Mouse (Mus musculus): ENCODE measurements around the gene Napsa. TPM values are rescaled to one million over a fixed set of nuclear protein-coding genes. Genes with fewer than 3 reads are reported as not detected.
A peak's percentile ranks its signal among the peaks of the same experiment; 100 is the strongest.

Napsa gene
- total RNA-seq, 1 experiment from 2014 or later: 55.1 TPM

- peak; percentile 18 to 59 for ATAC-seq (replicated peaks in 1 of 2; ENCODE audit: insufficient read depth in 1 of 2, low FRiP score in 2 of 2, low TSS enrichment in 1 of 2, low read depth in 1 of 2, poor library complexity in 2 of 2, severe bottlenecking in 2 of 2)
Measured at GRCm38 (mm10) chr7:44553196-44553764, 18.9 kb upstream of the Napsa start.

DNA sequence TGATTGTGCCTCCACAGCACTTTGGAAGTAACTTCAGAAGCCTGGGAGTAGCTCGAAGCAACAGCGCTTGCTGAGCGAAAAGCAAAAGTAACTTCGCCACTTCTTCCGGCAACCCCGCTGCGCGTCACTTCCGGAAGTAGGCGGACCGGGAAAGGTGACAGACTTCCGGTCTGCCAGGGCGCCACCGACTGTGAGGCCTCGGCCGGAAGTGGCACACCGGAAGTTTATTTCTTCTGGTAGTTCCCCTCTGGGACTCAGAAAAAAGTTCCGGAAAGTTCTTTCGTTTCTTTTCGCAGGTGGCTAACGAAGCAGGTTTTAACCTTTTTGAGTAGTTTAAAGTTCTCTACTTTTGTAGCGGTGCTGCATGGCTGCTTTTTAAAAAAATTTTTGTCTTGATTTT, 18.4 kb upstream of the Napsa start, which contains the start of gene Nr1h2:
Gene Nr1h2, minus strand, starts transcription at position 126 of the 400 bp plus-strand sequence.
- peak; percentile 73 to 77 for ATAC-seq (replicated peaks in 1 of 2; ENCODE audit: insufficient read depth in 1 of 2, low FRiP score in 2 of 2, low TSS enrichment in 1 of 2, low read depth in 1 of 2, poor library complexity in 2 of 2, severe bottlenecking in 2 of 2)

- no peak for ATAC-seq (replicated peaks in 1 of 2; ENCODE audit: insufficient read depth in 1 of 2, low FRiP score in 2 of 2, low TSS enrichment in 1 of 2, low read depth in 1 of 2, poor library complexity in 2 of 2, severe bottlenecking in 2 of 2)
Measured at GRCm38 (mm10) chr7:44557629-44558028, 14.6 kb upstream of the Napsa start.

DNA sequence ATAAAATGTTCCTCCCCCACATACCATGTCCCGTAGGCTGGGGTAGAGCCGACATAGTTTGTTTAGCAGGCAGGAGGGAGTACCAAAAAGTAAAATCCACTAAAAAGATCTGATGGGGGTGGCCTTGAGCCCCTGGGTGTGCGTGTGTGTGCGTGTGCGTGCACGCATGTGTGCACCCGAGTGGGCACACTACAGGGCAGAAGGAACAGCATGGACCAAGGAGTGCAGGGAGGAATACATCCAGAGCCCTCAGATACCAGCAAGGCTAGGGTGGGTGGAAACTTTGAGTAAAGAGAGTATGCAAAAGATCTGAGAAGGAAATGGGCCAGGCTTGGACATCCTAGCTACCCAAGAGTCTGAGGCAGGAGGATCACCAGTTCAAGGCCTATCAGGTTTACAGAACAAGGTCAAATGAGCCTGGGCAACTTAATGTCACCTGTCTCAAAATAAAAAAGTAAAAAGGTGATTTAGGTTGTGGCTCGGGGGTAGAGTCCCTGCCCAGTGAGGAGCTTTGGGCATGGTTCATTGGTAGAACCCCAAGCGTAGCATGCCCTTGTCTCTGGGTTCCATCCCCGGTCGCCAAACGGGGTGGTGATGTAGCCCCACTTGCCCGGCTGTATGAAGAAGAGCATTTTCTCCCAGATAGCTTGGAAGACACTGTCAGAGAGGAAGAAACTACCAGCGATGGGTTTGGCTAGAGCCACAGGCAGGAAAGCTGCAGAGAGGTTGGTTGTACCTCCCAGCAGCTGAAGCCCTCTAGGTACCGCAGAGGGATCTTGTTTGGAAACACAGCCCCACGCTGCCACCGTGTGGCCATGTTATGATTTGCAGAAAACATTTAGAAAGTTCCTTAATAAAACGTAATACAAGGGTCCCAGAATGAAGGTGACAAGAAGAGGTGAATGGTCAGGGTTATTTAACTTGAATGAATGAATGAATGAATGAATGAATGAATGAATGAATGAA, 11.5 kb upstream of the Napsa start:
- ATAC-seq (replicated peaks in 1 of 2; ENCODE audit: insufficient read depth in 1 of 2, low FRiP score in 2 of 2, low TSS enrichment in 1 of 2, low read depth in 1 of 2, poor library complexity in 2 of 2, severe bottlenecking in 2 of 2): peak; percentile 76 to 79; a peak in 3 of 4 replicates

- ATAC-seq (replicated peaks in 1 of 2; ENCODE audit: insufficient read depth in 1 of 2, low FRiP score in 2 of 2, low TSS enrichment in 1 of 2, low read depth in 1 of 2, poor library complexity in 2 of 2, severe bottlenecking in 2 of 2): no peak
Measured at GRCm38 (mm10) chr7:44563284-44563683, 8.9 kb upstream of the Napsa start.

DNA sequence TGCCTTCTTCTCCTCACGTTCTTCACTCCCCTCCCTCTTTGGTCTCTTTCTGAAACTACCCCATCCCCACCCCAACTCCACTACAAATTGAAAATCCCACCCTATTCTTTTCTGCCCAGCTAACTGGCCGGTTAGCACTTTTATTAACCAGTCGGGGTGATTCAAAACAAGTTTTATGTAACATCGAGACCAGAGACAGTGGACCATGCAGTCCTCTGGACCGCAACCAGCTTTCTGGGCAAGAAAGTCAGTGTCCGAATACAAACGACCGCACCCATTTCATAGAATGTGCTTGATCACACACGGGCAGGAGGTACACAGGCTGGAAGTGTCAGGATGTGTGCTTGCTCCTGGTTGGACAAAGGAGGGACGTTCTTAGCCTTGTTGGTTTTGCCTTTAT, 7.7 kb upstream of the Napsa start:
- no peak for ATAC-seq (replicated peaks in 1 of 2; ENCODE audit: insufficient read depth in 1 of 2, low FRiP score in 2 of 2, low TSS enrichment in 1 of 2, low read depth in 1 of 2, poor library complexity in 2 of 2, severe bottlenecking in 2 of 2)

DNA sequence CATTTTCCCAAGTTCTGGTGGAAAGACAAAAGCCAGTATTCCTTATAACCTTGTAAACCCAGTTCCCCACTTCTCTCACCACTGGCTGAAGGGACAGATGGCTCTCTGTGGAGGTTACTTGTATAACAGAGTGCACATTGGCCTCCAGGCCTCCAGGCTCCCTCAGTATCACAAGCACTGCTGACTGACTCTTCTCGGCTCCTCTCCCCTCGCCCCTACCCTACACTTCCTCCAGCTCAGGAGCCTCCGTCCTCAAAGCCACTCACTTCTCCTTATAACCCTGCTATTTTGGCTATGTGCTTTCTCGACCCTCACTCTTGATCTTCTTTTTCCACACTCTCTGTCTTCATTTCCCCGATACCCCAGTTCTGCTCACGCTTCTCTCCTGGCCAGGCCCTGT, 6.8 kb upstream of the Napsa start:
- ATAC-seq (replicated peaks in 1 of 2; ENCODE audit: insufficient read depth in 1 of 2, low FRiP score in 2 of 2, low TSS enrichment in 1 of 2, low read depth in 1 of 2, poor library complexity in 2 of 2, severe bottlenecking in 2 of 2): peak in 1 of 2 experiments; percentile 47; a peak in 1 of 4 replicates

- ATAC-seq (replicated peaks in 1 of 2; ENCODE audit: insufficient read depth in 1 of 2, low FRiP score in 2 of 2, low TSS enrichment in 1 of 2, low read depth in 1 of 2, poor library complexity in 2 of 2, severe bottlenecking in 2 of 2): no peak
Measured at GRCm38 (mm10) chr7:44568803-44569202, 3.4 kb upstream of the Napsa start.

- ATAC-seq (replicated peaks in 1 of 2; ENCODE audit: insufficient read depth in 1 of 2, low FRiP score in 2 of 2, low TSS enrichment in 1 of 2, low read depth in 1 of 2, poor library complexity in 2 of 2, severe bottlenecking in 2 of 2): no peak
Measured at GRCm38 (mm10) chr7:44570989-44571388, 1.2 kb upstream of the Napsa start.

DNA sequence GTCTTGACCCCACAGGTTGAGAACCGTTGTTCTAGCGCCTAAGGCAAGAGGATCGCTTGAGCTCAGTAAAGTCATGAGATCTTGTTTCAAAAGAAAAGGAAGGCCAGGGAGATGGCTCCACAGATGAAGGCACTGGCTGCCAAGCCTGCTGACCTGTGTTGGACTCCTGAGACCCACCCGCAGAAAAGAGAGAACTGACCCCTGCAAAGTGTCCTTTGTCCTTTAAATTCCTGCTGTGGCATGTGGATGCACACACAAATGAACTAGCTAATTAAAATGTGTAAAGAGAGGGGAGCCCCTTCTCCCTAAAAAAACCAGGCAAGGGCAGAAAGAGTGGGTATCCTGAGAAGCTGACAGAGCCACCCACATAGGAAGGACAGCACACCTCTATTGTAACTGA, 369 bp upstream of the Napsa start:
- no peak for ATAC-seq (replicated peaks in 1 of 2; ENCODE audit: insufficient read depth in 1 of 2, low FRiP score in 2 of 2, low TSS enrichment in 1 of 2, low read depth in 1 of 2, poor library complexity in 2 of 2, severe bottlenecking in 2 of 2)

DNA sequence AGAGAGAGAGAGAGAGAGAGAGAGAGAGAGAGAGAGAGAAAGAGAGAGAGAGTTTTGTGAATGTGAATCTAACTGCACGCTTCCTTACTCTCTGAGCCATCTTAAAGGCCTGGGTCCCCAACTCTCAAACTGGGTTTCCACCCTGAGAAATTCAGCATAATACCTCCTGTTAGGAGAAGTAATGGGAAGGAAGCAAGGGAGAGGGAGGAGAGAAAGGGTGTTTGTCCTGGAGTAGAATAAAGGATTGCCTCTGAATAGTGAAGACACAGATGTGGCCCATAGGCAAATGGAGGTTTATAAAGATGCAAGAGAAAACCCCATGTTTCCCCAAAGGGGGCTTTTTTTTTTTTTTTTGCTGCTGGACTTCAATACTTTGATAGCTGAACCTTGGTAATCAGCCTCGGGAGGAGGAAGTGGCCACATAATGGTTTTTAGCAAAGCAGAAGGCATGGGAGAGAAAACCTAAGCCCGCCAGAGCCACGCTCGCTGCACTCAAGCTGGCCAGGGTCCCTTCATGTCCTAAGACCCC, 840 bp downstream of the Napsa start:
- no peak for ATAC-seq (replicated peaks in 1 of 2; ENCODE audit: insufficient read depth in 1 of 2, low FRiP score in 2 of 2, low TSS enrichment in 1 of 2, low read depth in 1 of 2, poor library complexity in 2 of 2, severe bottlenecking in 2 of 2)

GRCm38 (mm10) chr7:44576333-44576844, 4.2 kb downstream of the Napsa start:
- ATAC-seq (replicated peaks in 1 of 2; ENCODE audit: insufficient read depth in 1 of 2, low FRiP score in 2 of 2, low TSS enrichment in 1 of 2, low read depth in 1 of 2, poor library complexity in 2 of 2, severe bottlenecking in 2 of 2): no peak

- no peak for ATAC-seq (replicated peaks in 1 of 2; ENCODE audit: insufficient read depth in 1 of 2, low FRiP score in 2 of 2, low TSS enrichment in 1 of 2, low read depth in 1 of 2, poor library complexity in 2 of 2, severe bottlenecking in 2 of 2)
Measured at GRCm38 (mm10) chr7:44581637-44582036, 9.5 kb downstream of the Napsa start.

- no peak for ATAC-seq (replicated peaks in 1 of 2; ENCODE audit: insufficient read depth in 1 of 2, low FRiP score in 2 of 2, low TSS enrichment in 1 of 2, low read depth in 1 of 2, poor library complexity in 2 of 2, severe bottlenecking in 2 of 2)
Measured at GRCm38 (mm10) chr7:44582709-44583108, 10.5 kb downstream of the Napsa start.

GRCm38 (mm10) chr7:44583146-44583545, 11.0 kb downstream of the Napsa start:
- no peak for ATAC-seq (replicated peaks in 1 of 2; ENCODE audit: insufficient read depth in 1 of 2, low FRiP score in 2 of 2, low TSS enrichment in 1 of 2, low read depth in 1 of 2, poor library complexity in 2 of 2, severe bottlenecking in 2 of 2)

DNA sequence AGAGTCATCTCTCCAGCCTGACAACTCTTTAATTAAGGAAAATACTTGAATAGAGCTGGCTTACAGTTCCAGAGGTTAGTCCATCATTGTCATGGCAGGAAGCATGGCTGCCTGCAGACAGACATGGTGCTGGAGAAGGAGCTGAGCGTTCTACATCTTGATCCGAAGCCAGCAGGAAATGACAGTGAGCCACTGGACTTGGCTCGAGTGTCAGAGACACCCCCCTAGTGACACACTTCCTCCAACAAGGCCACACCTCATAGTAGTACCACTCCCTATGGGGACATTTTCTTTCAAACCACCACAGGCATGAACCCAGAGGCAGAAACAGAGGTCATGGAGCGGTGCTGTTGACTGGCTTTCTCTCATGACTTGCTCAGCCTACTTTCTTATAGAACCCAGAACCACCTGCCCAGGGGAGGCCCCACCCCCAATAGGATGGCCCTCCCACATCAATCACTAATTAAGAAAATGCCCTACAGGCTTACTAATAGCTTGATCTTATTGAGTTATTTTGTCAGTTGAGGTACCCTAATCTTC, 12.2 kb downstream of the Napsa start:
- no peak for ATAC-seq (replicated peaks in 1 of 2; ENCODE audit: insufficient read depth in 1 of 2, low FRiP score in 2 of 2, low TSS enrichment in 1 of 2, low read depth in 1 of 2, poor library complexity in 2 of 2, severe bottlenecking in 2 of 2)

DNA sequence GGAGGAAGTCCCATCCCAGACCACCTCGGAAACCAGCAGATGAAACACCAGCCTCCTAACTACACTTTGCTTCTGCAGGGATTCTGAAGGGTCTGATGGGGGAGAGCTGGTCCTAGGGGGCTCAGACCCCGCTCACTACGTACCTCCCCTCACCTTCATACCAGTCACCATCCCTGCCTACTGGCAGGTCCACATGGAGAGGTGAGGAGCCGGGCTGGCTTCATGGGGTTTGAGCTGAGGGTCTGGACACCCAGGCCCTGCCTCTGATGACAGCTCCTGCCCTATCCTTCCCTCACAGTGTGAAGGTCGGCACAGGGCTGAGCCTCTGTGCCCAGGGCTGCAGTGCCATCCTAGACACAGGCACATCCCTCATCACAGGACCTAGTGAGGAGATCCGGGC, 12.7 kb downstream of the Napsa start:
- no peak for ATAC-seq (replicated peaks in 1 of 2; ENCODE audit: insufficient read depth in 1 of 2, low FRiP score in 2 of 2, low TSS enrichment in 1 of 2, low read depth in 1 of 2, poor library complexity in 2 of 2, severe bottlenecking in 2 of 2)

DNA sequence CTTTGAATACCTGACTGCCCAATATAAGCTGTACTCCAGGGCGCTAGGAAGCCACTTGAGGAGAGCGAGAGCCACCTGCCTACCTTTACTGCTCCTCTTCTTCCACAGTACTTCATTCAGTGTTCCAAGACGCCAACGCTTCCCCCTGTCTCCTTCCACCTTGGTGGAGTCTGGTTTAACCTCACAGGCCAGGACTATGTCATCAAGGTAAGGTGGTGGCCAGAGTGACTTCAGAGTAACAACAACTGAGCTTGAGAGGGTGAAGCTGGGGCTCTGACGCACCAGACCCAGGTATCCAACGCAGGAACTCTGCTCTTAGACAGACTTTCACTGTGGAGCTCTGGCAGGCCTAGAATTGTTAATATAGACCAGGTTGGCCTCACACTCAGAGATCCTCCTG, 13.4 kb downstream of the Napsa start:
- ATAC-seq (replicated peaks in 1 of 2; ENCODE audit: insufficient read depth in 1 of 2, low FRiP score in 2 of 2, low TSS enrichment in 1 of 2, low read depth in 1 of 2, poor library complexity in 2 of 2, severe bottlenecking in 2 of 2): no peak

Measured in hematopoietic stem cell, adult 5-6 weeks (primary cell).